8 mouse cellular contexts compared by ENCODE assay signal in genomic region chr17:69076747-69077543, GRCm38 (mm10). TPM values are rescaled to one million over a fixed set of nuclear protein-coding genes. Genes with fewer than 3 reads are reported as not detected.
A peak's percentile ranks its signal among the peaks of the same experiment; 100 is the strongest.
DNase-seq lines count a peak whose midpoint lies in the region; ATAC-seq and TF ChIP-seq lines count a peak whose summit lies in the region.

No protein-coding gene starts in this region.

- no peaks in the 10 kb centered on the region for H3K9me3 ChIP-seq in hindbrain, postnatal 0 days (ENCODE audit: low read length)
- peaks cover 5% of the 10 kb centered on the region; the same call in 1 of the 2 replicates for H3K9me3 ChIP-seq in limb, embryonic 13.5 days

- no peak for TF ChIP-seq CTCF in lung, adult 2 months (IDR thresholded peaks at IDR 0.05; ENCODE audit: insufficient read depth, low read length)
- TF ChIP-seq CTCF in hindbrain, postnatal 0 days (IDR thresholded peaks at IDR 0.05; ENCODE audit: low read depth) = no peak

- H3K27me3 ChIP-seq in hindbrain, postnatal 0 days (ENCODE audit: insufficient read depth, low read length) = no peaks in the 10 kb centered on the region
- H3K27me3 ChIP-seq in limb, embryonic 13.5 days = peaks cover 74% of the 10 kb centered on the region

- H3K4me1 ChIP-seq in lung, adult 2 months (ENCODE audit: control insufficient read depth, insufficient read depth, low read length) = no peaks in the 10 kb centered on the region
- no peaks in the 10 kb centered on the region for H3K4me1 ChIP-seq in hindbrain, postnatal 0 days (ENCODE audit: insufficient read depth, low read length)
- H3K4me1 ChIP-seq in limb, embryonic 13.5 days = peaks cover 19% of the 10 kb centered on the region

- no peaks in the 10 kb centered on the region for H3K36me3 ChIP-seq in hindbrain, postnatal 0 days (ENCODE audit: insufficient read depth, low read length)
- no peaks in the 10 kb centered on the region for H3K36me3 ChIP-seq in limb, embryonic 13.5 days

- ATAC-seq in hindbrain, postnatal 0 days = peak; percentile 28; the same call in 1 of the 2 replicates
- ATAC-seq in limb, embryonic 13.5 days (ENCODE audit: low FRiP score, low read depth) = no peak

- H3K4me2 ChIP-seq in hindbrain, postnatal 0 days (ENCODE audit: low read depth, low read length) = peak overlapping the region; percentile 98
- H3K4me2 ChIP-seq in limb, embryonic 13.5 days (replicated peaks) = peak overlapping the region; percentile 99

- WGBS in lung, adult 2 months = 5% methylated on average over 25 of the region's 25 CpGs
- WGBS in hindbrain, postnatal 0 days = 2% methylated on average over 25 of the region's 25 CpGs
- WGBS in limb, embryonic 13.5 days = 1% methylated on average over 22 of the region's 25 CpGs

- H3K27ac ChIP-seq in hindbrain, postnatal 0 days = peak overlapping the region; percentile 74; the same call in 1 of the 2 replicates
- H3K27ac ChIP-seq in limb, embryonic 13.5 days = no peak overlapping the region

- peak overlapping the region; percentile 0 for H3K4me3 ChIP-seq in lung, adult 2 months (replicated peaks; ENCODE audit: extremely low read depth, low read depth, low read length)
- peak overlapping the region; percentile 70 for H3K4me3 ChIP-seq in hindbrain, postnatal 0 days (ENCODE audit: low read length)
- H3K4me3 ChIP-seq in limb, embryonic 13.5 days = peak overlapping the region; percentile 55

- TF ChIP-seq POLR2A in lung, adult 2 months (IDR thresholded peaks at IDR 0.05; ENCODE audit: borderline replicate concordance, extremely low read depth, low read depth, low read length) = no peak

- H3K9ac ChIP-seq in hindbrain, postnatal 0 days (replicated peaks; ENCODE audit: low read length) = peak overlapping the region; percentile 71
- peak overlapping the region; percentile 55; the same call in 1 of the 2 replicates for H3K9ac ChIP-seq in limb, embryonic 13.5 days

- no peak for DNase-seq in lung, adult 2 months
- DNase-seq in lung, adult 18-20 months = no peak
- DNase-seq in embryo, embryonic 11 days = peak; percentile 27
- peak; percentile 40 for DNase-seq in hindbrain, postnatal 0 days (ENCODE audit: low spot score)
- DNase-seq in retina, embryonic 14.5 days (ENCODE audit: low spot score) = peak; percentile 33
- no peak for DNase-seq in ovary, postnatal 10 days (ENCODE audit: low spot score)
- DNase-seq in urinary bladder, adult 18-20 months (ENCODE audit: low spot score in 2 of 2) = no peak

RNA-seq across cellular contexts. Expression of gene Epb41l3, which starts 1.5 kb away (rescaled TPM):
- 5.0 and 7.2 TPM in 2 replicates for polyA plus RNA-seq in lung, adult 2 months (2012; rRNA removed)
- total RNA-seq in hindbrain, postnatal 0 days (2014; rRNA removed) = 105 and 110 TPM in 2 replicates
- polyA plus RNA-seq in hindbrain, postnatal 0 days (2015; fragmentation: Nextera tagmentation; extraction: Ambion mirVana) = 103 and 107 TPM in 2 replicates
- 143 and 154 TPM in 2 replicates for polyA plus RNA-seq in limb, embryonic 13.5 days (2015; fragmentation: Nextera tagmentation; extraction: Ambion mirVana)

Comparison
In these comparisons a context has a peak if more than half of its experiments do, and no peak if none do; other contexts are left out.
1. DNase-seq: peak in embryo, embryonic 11 days (single experiment), hindbrain, postnatal 0 days (single experiment) and retina, embryonic 14.5 days (single experiment); none in lung, adult 2 months (single experiment), lung, adult 18-20 months (0 of 2), ovary, postnatal 10 days (single experiment) and urinary bladder, adult 18-20 months (0 of 2).
2. H3K4me3 ChIP-seq: peak in every context shown above with its lines; median percentile 70 in hindbrain, postnatal 0 days; 55 in limb, embryonic 13.5 days; 0 in lung, adult 2 months.
3. RNA of gene Epb41l3, which starts 1.5 kb away (polyA plus RNA-seq): 143 to 154 TPM in limb, embryonic 13.5 days and 103 to 107 TPM in hindbrain, postnatal 0 days; 5.0 to 7.2 TPM in lung, adult 2 months; every median in the first group is over 10 times any median in the second.